Mouse (Mus musculus) hematopoietic stem cell, adult 5-6 weeks (primary cell): Measurements from ENCODE around the gene Gm8720. TPM values are rescaled to one million over a fixed set of nuclear protein-coding genes. Genes with fewer than 3 reads are reported as not detected.
"Not testable (repeated sequence)": the region's sequence is repeated elsewhere in the genome, so short reads cannot be mapped to it uniquely, and the experiment has no call there.

Experiments
- ATAC-seq, 2 experiments: fragments of 125-278 bp in 1 of 2; replicated peaks in 1 of 2; 2 replicates each; pipeline ENCODE4 v1.8.0; 2016 to 2017; ENCODE audit warnings: inconsistent platforms in 2 of 2, mild to moderate bottlenecking in 2 of 2, moderate number of reproducible peaks in 2 of 2, low read depth in 1 of 2, moderate TSS enrichment in 1 of 2; ENCODE audit not compliant: low FRiP score in 2 of 2, poor library complexity in 2 of 2, severe bottlenecking in 2 of 2, insufficient read depth in 1 of 2, low TSS enrichment in 1 of 2
- total RNA-seq: library from RNA; stranded (forward); fragments of 172-1452, 232-1000 nt; gene quantifications from 2 replicates; pipeline ENCODE4 v1.2.3, GENCODE M21; 2017

Gm8720 gene
- total RNA-seq, result not detected in 2 replicates

- ATAC-seq, result not testable (repeated sequence)
Measured at GRCm38 (mm10) chr7:23067356-23067755, at the start of gene Gm8720. TSS of gene Gm8720 (minus strand) at chr7:23067456.

- not testable (repeated sequence) for ATAC-seq
Measured at GRCm38 (mm10) chr7:23055240-23055639, 12.0 kb downstream of the Gm8720 start, which contains the start of gene Vmn1r163. TSS of gene Vmn1r163 (plus strand) at chr7:23055540.

DNA sequence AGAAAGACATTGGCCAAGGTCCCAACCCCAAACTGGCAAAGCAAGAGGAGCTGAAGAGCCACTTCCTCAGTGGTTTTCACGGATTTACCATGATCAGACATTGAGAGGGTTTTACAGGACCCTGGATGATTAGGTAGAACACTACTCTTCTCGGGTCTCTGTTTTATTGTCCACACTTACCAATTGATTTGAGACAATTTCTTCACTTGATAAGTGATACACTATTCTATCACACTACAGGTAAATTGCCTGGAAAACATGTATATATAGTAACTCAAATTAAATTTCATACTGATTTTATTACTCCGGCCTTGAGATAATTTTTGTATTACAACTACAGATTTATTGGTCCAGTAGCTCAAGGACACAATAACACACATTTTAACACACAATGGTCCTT, 47.4 kb downstream of the Gm8720 start, which contains the start of gene Gm4216:
Gene Gm4216, minus strand, starts transcription at position 101 of the 400 bp plus-strand sequence.
- not testable (repeated sequence) for ATAC-seq

Other genes with a start within 250 kb of the Gm8720 start
- not detected in 2 replicates for gene Vmn1r159, start 223.9 kb downstream of the Gm8720 start, total RNA-seq
- gene Vmn1r160, start 196.2 kb downstream of the Gm8720 start, total RNA-seq, result not detected in 2 replicates
- not detected in 2 replicates for gene Gm4214, start 82.8 kb downstream of the Gm8720 start, total RNA-seq
- not detected in 2 replicates for gene Gm4216, start 47.5 kb downstream of the Gm8720 start, total RNA-seq
- gene Vmn1r163, start 11.9 kb downstream of the Gm8720 start, total RNA-seq, result not detected in 2 replicates
- not detected in 2 replicates for gene Gm10662, start 77.0 kb upstream of the Gm8720 start, total RNA-seq
- not detected in 2 replicates for gene Vmn1r165, start 149.9 kb upstream of the Gm8720 start, total RNA-seq
- not detected in 2 replicates for gene Vmn1r166, start 184.2 kb upstream of the Gm8720 start, total RNA-seq
- not detected in 2 replicates for gene Gm6902, start 211.4 kb upstream of the Gm8720 start, total RNA-seq
- not detected in 2 replicates for gene Nlrp4e, start 233.7 kb upstream of the Gm8720 start, total RNA-seq